Mouse (Mus musculus): ENCODE measurements at regions not wholly inside any gene's neighbourhood (a gene's known extent, or its start where the extent isn't known, plus 50 kb on each side); places are given as distances from the start of the nearest gene placed in this dataset.

GRCm38 (mm10) chr14:48058234-48058868, 62.3 kb upstream of the Peli2 start:
- peak; percentile 81 for ATAC-seq
- H3K9me3 ChIP-seq = no peaks in the 10 kb centered on the region

GRCm38 (mm10) chr14:48059664-48060455, 60.8 kb upstream of the Peli2 start:
- ATAC-seq = no peak
- Histone ChIP-seq H3K9ac (no peak overlapping the region), H3K36me3 (no peaks in the 10 kb centered on the region), H3K9me3 (no peaks in the 10 kb centered on the region), H3K27me3 (replicated peaks) (no peaks in the 10 kb centered on the region), H3K4me1 (replicated peaks) (no peaks in the 10 kb centered on the region), H3K27ac (no peak overlapping the region), H3K4me3 (replicated peaks) (no peak overlapping the region), H3K4me2 (replicated peaks) (no peak overlapping the region)
- WGBS = 68% methylated on average over 15 of the region's 15 CpGs

More at GRCm38 (mm10) chr14:48058234-48058868, 62.3 kb upstream of the Peli2 start:
- 71% methylated on average over 9 of the region's 9 CpGs for WGBS
- H3K4me3 ChIP-seq (replicated peaks) = no peak overlapping the region
- H3K27ac ChIP-seq = no peak overlapping the region
- H3K27me3 ChIP-seq (replicated peaks) = no peaks in the 10 kb centered on the region
- no peaks in the 10 kb centered on the region for H3K36me3 ChIP-seq
- no peaks in the 10 kb centered on the region for H3K4me1 ChIP-seq (replicated peaks)
- H3K4me2 ChIP-seq (replicated peaks) = no peak overlapping the region
- no peak overlapping the region for H3K9ac ChIP-seq

GRCm38 (mm10) chr14:48068641-48069040, 52.0 kb upstream of the Peli2 start:
- Histone ChIP-seq H3K27ac (no peak overlapping the region), H3K36me3 (no peaks in the 10 kb centered on the region), H3K9ac (no peak overlapping the region), H3K4me3 (replicated peaks) (no peak overlapping the region), H3K4me1 (replicated peaks) (no peaks in the 10 kb centered on the region), H3K4me2 (replicated peaks) (no peak overlapping the region), H3K27me3 (replicated peaks) (no peaks in the 10 kb centered on the region), H3K9me3 (no peaks in the 10 kb centered on the region)
- 72% methylated on average over 3 of the region's 3 CpGs for WGBS
- no peak for ATAC-seq
